Mouse (Mus musculus) megakaryocyte, embryonic 14.5 days (primary cell): ENCODE results near the gene Fgd4. TPM values are rescaled to one million over a fixed set of nuclear protein-coding genes. Genes with fewer than 3 reads are reported as not detected.
A peak's percentile ranks its signal among the peaks of the same experiment; 100 is the strongest.

Experiments used
- H3K27me3 ChIP-seq: replicated peaks from 2 replicates; pipeline ENCODE3; 2012; ENCODE audit warnings: inconsistent platforms
- H3K36me3 ChIP-seq: replicated peaks from 2 replicates; pipeline ENCODE3; 2012; ENCODE audit warnings: low read length, inconsistent platforms, mixed read lengths
- H3K4me1 ChIP-seq: 2 replicates; pipeline ENCODE4 v1.6.1; 2012; ENCODE audit warnings: inconsistent platforms
- H3K4me3 ChIP-seq: replicated peaks from 2 replicates; pipeline ENCODE3; 2012; ENCODE audit warnings: moderate library complexity, mild to moderate bottlenecking, inconsistent platforms
- H3K9me3 ChIP-seq: 2 replicates; pipeline ENCODE4 v1.6.1; 2012; ENCODE audit warnings: inconsistent platforms
- FLI1 ChIP-seq: IDR thresholded peaks from 2 replicates; pipeline ENCODE4 v1.6.1; 2012; ENCODE audit warnings: low read length, inconsistent platforms, mixed read lengths
- GATA1 ChIP-seq: IDR thresholded peaks from 3 replicates; pipeline ENCODE4 v1.6.1; 2012; ENCODE audit warnings: mixed read lengths, low read length, inconsistent platforms, borderline replicate concordance
- polyA plus RNA-seq: library from polyadenylated mRNA; stranded (reverse); fragments of >175 nt; gene quantifications from 2 replicates; pipeline ENCODE4 v1.2.3, GENCODE M21; 2012; ENCODE audit warnings: low replicate concordance; ENCODE audit not compliant: insufficient read depth

Fgd4 gene
- polyA plus RNA-seq: 0.06 and 0.47 TPM in 2 replicates

DNA sequence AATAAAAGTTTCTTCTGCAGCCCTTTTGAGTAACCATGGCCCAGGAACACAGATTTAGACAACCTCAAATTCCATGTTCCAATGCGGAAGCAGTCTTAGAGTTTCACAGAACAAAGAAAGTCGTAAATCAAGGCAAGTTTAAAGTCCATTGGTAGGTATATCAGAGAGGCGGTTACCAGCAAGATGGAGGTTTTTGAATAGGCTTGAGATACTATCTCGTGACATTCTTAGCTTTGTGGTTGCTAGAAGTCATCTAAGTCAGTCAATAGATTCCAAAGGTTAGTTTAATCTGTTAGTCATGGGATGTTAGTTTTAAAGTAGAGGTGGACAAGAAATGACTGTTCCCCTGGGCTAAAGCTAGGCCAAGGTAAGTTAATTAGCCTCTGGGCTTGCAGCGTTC lies at the start of gene Fgd4:
Gene Fgd4, minus strand, starts transcription at position 89 of the 400 bp plus-strand sequence.
- Histone ChIP-seq H3K27me3 (peaks cover 28% of the 10 kb centered on the region), H3K4me3 (peak within 1 kb of the TSS; percentile 93), H3K36me3 (no peaks in the 10 kb centered on the region), H3K4me1 (peaks cover 16% of the 10 kb centered on the region), H3K9me3 (0 out of 2 replicates have a peak, but pooled peaks cover 3% of the 10 kb centered on the region)
- no peak for TF ChIP-seq FLI1
- TF ChIP-seq GATA1: no peak

DNA sequence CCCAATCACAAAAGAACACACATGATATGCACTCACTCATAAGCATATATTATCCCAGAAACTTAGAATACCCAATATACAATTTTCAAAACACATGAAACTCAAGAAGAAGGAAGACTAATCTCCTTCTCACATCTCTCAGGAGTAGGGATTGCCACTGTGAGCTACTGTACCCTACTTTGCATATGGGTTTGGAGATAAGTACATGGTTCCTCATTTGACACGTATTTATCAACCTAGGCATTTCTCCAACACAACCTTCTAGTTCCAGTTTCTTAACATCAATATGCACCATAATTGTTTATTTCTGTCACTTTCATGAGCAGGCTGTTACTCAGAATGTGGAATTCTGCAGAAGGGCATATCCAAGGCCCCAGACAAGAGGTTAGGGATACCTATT lies 44.8 kb upstream of the Fgd4 start:
- no peaks in the 10 kb centered on the region for H3K36me3 ChIP-seq
- no peak for TF ChIP-seq GATA1
- TF ChIP-seq FLI1: no peak
- no peaks in the 10 kb centered on the region for H3K4me1 ChIP-seq
- H3K4me3 ChIP-seq: no peak overlapping the region
- H3K27me3 ChIP-seq: no peaks in the 10 kb centered on the region
- H3K9me3 ChIP-seq: no peaks in the 10 kb centered on the region

DNA sequence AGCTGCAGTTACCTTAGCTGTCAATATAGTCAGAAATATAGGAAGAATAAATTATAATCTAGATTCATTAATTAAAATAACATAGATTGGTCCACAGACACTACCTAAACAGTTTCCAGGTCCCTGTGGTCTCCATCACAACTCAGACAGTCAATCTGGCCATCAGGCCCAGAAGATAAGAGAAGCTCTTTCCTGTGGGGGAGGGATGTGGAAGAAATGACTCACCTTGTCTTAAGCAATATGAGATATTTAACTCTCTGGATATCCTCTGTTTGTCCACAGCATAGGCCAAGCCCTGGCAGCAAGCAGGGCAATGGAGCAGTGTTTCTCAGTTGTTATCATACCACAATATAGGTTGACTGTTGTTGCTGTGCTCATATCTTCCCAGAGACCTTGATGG lies 33.4 kb upstream of the Fgd4 start:
- TF ChIP-seq GATA1 (no peak), FLI1 (no peak)
- Histone ChIP-seq H3K27me3 (no peaks in the 10 kb centered on the region), H3K4me1 (no peaks in the 10 kb centered on the region), H3K36me3 (no peaks in the 10 kb centered on the region), H3K9me3 (peaks cover 38% of the 10 kb centered on the region), H3K4me3 (no peak overlapping the region)

DNA sequence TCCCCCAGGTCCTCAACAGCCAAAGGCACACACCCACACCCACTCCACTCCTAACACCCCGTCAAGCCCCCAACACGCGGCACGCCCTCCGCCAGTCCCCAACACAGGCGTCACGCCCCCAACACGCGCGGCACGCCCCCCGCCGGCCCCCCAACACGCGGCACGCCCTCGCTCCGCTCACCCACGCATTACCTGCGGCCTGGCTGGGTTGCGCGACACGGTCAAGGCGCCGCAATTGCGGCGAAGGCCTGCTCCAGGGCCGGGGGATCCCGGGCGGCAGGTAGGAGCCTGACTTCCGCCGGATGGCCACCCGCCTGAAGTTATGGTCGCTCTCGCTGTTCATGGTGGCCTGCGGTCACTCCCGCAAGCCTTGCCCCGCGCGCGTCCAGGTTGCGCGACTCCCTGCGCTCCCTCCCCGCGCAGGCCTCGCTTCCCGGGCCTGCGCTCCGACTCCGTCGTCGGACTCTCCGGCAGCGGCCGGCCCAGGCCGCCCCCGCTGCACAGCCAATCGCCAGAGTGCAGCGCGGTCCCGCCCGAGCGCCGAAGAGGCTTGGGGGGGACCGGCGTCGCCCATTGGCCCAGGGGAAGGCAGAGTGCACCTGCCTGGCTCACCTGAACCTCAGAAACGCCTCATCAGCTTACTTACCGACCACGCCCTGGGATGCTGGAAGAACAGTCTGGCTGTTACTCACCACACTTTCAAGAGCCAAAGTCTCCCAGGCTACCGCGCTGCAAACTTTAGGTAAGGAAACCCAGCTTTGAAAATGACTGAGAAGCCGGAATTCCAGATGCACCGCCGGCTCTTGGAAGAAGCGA lies 555 bp downstream of the Fgd4 start:
- Histone ChIP-seq H3K9me3 (0 out of 2 replicates have a peak, but pooled peaks cover 3% of the 10 kb centered on the region), H3K27me3 (peaks cover 26% of the 10 kb centered on the region), H3K4me1 (peaks cover 16% of the 10 kb centered on the region), H3K36me3 (no peaks in the 10 kb centered on the region), H3K4me3 (peak overlapping the region; percentile 93)
- TF ChIP-seq GATA1 (no peak), FLI1 (no peak)

DNA sequence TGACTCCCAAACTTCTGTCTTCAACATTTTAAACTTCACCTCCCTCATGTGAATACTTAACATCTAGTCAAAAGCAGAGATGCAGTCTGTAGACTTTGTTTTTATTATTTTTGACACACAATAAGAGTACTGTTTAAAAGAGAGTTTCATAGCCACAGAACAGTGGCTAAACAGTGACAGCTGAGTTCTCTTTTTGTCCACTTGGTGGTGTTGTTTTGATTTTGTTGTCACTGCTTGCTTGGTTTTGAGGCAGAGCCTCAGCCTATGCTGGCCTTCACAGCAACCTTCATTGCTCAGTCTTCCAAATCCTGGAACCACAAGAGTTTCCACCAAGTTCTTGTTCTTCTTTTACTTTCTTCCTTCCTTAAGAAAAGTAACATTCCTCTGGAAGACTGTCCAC lies 3.8 kb downstream of the Fgd4 start:
- H3K4me1 ChIP-seq: peaks cover 16% of the 10 kb centered on the region
- H3K4me3 ChIP-seq: no peak overlapping the region
- peaks cover 26% of the 10 kb centered on the region for H3K27me3 ChIP-seq
- H3K9me3 ChIP-seq: no peaks in the 10 kb centered on the region
- H3K36me3 ChIP-seq: no peaks in the 10 kb centered on the region
- TF ChIP-seq FLI1: no peak
- no peak for TF ChIP-seq GATA1

DNA sequence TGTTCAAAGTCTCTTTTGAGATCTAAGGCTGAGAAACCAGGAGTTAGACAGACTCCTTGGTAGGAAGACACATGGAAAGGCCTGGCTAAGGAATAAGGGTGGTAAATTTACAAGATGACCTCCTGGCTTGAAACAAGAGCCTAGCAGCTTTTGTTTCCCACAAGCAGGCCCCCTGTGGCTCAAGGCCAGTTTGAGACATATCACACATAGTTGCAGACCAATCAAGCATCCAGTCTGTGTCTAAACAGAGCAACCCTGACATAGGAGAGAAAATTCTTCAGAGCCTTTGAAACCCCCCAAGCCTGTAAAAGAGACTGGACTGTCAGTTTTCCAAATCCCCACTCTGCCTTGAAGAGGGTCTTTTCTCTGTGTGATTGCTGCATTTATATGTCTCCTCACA lies 7.7 kb downstream of the Fgd4 start:
- Histone ChIP-seq H3K4me3 (no peak overlapping the region), H3K9me3 (no peaks in the 10 kb centered on the region)
- TF ChIP-seq FLI1 (no peak), GATA1 (no peak)

DNA sequence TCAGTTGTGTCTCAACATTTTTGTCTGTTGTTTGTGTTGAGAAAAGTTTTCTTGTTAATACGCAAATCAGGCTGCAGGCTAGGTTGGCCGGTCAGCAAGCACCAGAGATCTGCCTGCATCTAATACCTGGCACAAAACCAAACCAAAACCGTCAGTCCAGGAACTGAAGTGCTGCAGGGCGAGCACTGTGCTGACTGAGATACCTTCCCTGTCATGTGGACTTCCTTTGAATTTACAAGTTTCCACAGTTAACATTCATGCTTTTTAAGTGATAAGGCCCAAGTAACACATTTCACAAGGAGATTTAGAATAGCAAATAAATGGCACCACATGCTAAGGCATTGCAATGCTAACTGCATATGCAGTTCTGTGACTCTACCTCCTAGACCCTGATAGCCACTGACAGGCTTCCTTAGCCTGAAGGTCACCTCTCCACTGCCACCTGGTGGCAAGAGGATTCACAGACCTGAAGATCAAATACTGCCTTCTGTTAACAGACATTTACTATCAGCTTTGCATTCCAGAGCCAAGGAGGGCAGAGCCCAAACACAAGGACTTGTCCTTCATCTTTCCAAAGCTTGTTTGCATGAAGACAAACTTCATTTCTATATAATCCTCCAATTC lies 15.8 kb downstream of the Fgd4 start:
- Histone ChIP-seq H3K9me3 (no peaks in the 10 kb centered on the region), H3K4me3 (no peak overlapping the region), H3K36me3 (no peaks in the 10 kb centered on the region), H3K27me3 (no peaks in the 10 kb centered on the region), H3K4me1 (peaks cover 28% of the 10 kb centered on the region)
- no peak for TF ChIP-seq GATA1
- no peak for TF ChIP-seq FLI1

More for the DNA sequence above, 7.7 kb downstream of the Fgd4 start:
- no peaks in the 10 kb centered on the region for H3K4me1 ChIP-seq
- no peaks in the 10 kb centered on the region for H3K36me3 ChIP-seq
- H3K27me3 ChIP-seq: no peaks in the 10 kb centered on the region

DNA sequence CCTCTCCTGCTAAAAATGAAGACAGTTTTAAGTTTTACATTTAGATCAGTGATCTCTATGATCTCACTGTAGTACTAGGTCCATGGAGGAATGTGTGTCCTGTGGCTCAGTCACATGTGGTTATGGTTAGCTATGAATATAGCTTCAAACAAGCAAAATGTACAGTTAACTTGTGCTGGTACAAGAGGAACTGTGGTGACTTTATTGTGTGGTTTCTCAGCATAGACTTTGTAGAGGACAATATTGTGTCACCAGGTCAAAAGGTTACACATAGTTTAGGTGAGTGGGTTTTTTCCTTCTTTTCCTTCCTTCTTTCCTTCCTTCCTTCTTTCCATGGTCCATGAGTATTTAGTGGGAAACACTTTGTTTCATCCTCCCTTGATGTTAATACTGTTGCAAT lies 23.8 kb downstream of the Fgd4 start:
- Histone ChIP-seq H3K27me3 (no peaks in the 10 kb centered on the region), H3K36me3 (no peaks in the 10 kb centered on the region), H3K4me3 (no peak overlapping the region), H3K4me1 (peaks cover 51% of the 10 kb centered on the region), H3K9me3 (no peaks in the 10 kb centered on the region)
- TF ChIP-seq GATA1 (no peak), FLI1 (no peak)

DNA sequence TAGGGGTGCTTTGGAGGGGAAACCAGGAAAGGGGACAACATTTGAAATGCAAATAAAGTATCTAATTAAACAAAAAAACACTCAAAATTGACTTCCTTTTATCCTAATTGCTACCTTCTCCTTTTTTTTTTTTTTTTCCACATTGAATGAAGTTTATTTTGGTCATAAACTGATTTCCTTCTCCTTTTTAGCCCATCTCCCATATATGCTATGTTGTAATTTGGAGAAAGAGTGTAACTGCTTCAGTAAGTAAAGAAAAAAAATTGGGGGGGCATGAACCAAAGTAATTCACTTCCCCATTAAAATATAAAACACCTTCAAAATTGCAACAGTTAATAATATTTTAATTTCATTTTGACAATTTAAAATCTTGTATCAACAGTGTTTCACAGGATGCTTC lies 25.8 kb downstream of the Fgd4 start:
- Histone ChIP-seq H3K4me3 (no peak overlapping the region), H3K36me3 (no peaks in the 10 kb centered on the region), H3K27me3 (no peaks in the 10 kb centered on the region), H3K9me3 (no peaks in the 10 kb centered on the region), H3K4me1 (peaks cover 49% of the 10 kb centered on the region)
- TF ChIP-seq GATA1 (no peak), FLI1 (no peak)

DNA sequence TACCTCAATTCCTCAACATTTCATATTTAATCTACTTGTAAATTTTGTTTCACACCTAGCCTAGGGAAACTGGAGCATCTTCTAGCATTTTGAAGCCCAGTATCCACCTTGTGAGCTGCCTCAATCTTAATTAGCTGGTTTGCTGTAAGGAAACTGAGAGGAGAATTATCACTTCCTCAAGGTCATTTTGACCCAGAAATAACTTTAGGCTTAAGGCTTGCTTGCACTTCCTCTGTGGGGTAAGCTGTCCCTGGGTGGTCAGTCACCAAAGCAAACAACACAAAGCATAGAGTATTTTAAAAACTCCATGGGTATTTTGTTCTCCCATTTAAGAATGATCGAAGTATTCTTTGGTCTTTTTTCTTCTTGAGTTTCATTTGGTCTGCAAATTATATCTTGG lies 27.2 kb downstream of the Fgd4 start:
- TF ChIP-seq FLI1 (no peak), GATA1 (no peak)
- no peaks in the 10 kb centered on the region for H3K9me3 ChIP-seq
- H3K27me3 ChIP-seq: no peaks in the 10 kb centered on the region
- peaks cover 49% of the 10 kb centered on the region for H3K4me1 ChIP-seq
- H3K4me3 ChIP-seq: no peak overlapping the region
- no peaks in the 10 kb centered on the region for H3K36me3 ChIP-seq

DNA sequence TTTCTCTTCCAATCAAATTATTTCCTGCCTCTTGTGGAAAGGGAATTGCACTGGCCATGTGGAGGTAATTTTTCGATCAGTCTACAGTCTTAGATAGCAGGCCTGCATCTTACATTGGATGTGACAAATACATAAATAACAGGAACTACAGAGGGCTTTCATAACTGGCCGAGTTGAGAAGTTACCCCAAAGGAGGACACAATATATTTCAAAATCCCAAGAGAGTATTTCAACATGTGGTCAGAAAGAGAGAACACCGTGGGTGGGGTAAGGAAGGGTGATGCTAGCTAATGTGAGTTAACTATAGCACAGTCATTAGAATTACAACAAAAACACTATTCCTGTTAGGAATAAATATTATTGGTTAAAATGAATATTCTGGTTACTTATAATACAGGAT lies 29.0 kb downstream of the Fgd4 start:
- no peaks in the 10 kb centered on the region for H3K9me3 ChIP-seq
- no peak overlapping the region for H3K4me3 ChIP-seq
- H3K27me3 ChIP-seq: no peaks in the 10 kb centered on the region
- H3K36me3 ChIP-seq: no peaks in the 10 kb centered on the region
- peaks cover 50% of the 10 kb centered on the region for H3K4me1 ChIP-seq
- TF ChIP-seq FLI1 (no peak), GATA1 (no peak)
